Mouse (Mus musculus) kidney, embryonic 14.5 days (tissue): Measurements from ENCODE around the gene Tdrd3. TPM values are rescaled to one million over a fixed set of nuclear protein-coding genes. Genes with fewer than 3 reads are reported as not detected.

Source experiments
- ATAC-seq: fragments of 200-750 bp; cut with Nextera tagmentation; 2 replicates; pipeline ENCODE4 v1.8.0; 2017; ENCODE audit warnings: moderate number of reproducible peaks, mild to moderate bottlenecking, moderate TSS enrichment, moderate library complexity; ENCODE audit not compliant: low FRiP score, low TSS enrichment
- H3K27ac ChIP-seq: fragments of 300-500 bp; sonication (generic); 2 replicates; pipeline ENCODE4 v1.5.1; 2014; ENCODE audit warnings: low read depth, mild to moderate bottlenecking, low read length, moderate library complexity, mixed read lengths
- H3K27me3 ChIP-seq: fragments of 300-500 bp; sonication (generic); 2 replicates; pipeline ENCODE4 v1.6.1; 2014; ENCODE audit warnings: mild to moderate bottlenecking, low read length; ENCODE audit not compliant: control insufficient read depth, insufficient read depth
- H3K36me3 ChIP-seq: fragments of 300-500 bp; sonication (generic); 2 replicates; pipeline ENCODE4 v1.6.1; 2014; ENCODE audit warnings: low read length, mixed read lengths; ENCODE audit not compliant: control insufficient read depth, insufficient read depth
- H3K4me1 ChIP-seq: fragments of 300-500 bp; sonication (generic); 2 replicates; pipeline ENCODE4 v1.6.1; 2014; ENCODE audit warnings: low read length, mixed read lengths; ENCODE audit not compliant: control insufficient read depth, insufficient read depth
- H3K4me2 ChIP-seq: fragments of 300-500 bp; sonication (generic); replicated peaks from 2 replicates; pipeline ENCODE4 v1.6.1; 2014; ENCODE audit warnings: low read depth, mild to moderate bottlenecking, low read length
- H3K4me3 ChIP-seq: fragments of 300-500 bp; sonication (generic); 2 replicates; pipeline ENCODE4 v1.5.1; 2014; ENCODE audit warnings: mild to moderate bottlenecking, low read length
- H3K9ac ChIP-seq: fragments of 300-500 bp; sonication (generic); 2 replicates; pipeline ENCODE4 v1.6.1; 2014; ENCODE audit warnings: low read depth, mild to moderate bottlenecking, low read length, moderate library complexity
- H3K9me3 ChIP-seq: fragments of 300-500 bp; sonication (generic); 2 replicates; pipeline ENCODE4 v1.6.1; 2016; ENCODE audit warnings: low read length; ENCODE audit not compliant: control insufficient read depth
- WGBS: fragments of 180-500 bp; shearing (Covaris S2); extraction: QIAGEN DNeasy Blood & Tissue Kit; methylation state at CpG from one replicate; pipeline ENCODE4 v1.1.7; 2014; 5-methylcytosine and 5-hydroxymethylcytosine counted together
- polyA plus RNA-seq: library from polyadenylated mRNA; unstranded; fragments of >200 nt; fragmentation: Nextera tagmentation; extraction: Ambion mirVana; gene quantifications from 2 replicates; pipeline ENCODE4 v1.2.1, GENCODE M21; 2014

Gene Tdrd3
- polyA plus RNA-seq, 1 experiment from 2014 or later, result 33.6 TPM

DNA sequence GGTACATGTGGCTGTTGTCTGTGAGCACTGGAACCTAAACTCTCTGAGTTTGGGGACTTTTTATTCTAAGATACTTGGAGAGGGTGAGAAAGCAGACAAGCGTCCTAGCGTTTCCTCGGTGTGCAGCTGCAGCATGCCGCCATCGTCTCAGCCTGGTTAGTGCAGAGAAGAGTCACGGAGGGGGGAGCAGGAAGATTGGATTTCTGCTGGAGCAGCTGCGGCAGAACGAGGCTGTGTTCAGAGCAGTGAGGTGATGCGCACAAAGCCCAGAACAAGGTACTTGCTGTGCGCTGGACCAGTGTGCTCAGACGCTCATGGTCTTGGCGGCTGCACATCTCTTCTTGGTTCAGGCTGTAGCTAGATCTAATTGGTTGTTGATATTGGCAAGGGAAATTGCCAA lies 51.1 kb downstream of the Tdrd3 start:
- no peak overlapping the region for H3K9ac ChIP-seq
- no peak overlapping the region for H3K27ac ChIP-seq
- WGBS, result 77% methylated on average over 12 of the region's 12 CpGs
- H3K36me3 ChIP-seq, result no peaks in the 10 kb centered on the region
- no peaks in the 10 kb centered on the region for H3K9me3 ChIP-seq
- H3K4me3 ChIP-seq, result no peak overlapping the region
- H3K4me2 ChIP-seq, result no peak overlapping the region
- H3K27me3 ChIP-seq, result no peaks in the 10 kb centered on the region
- peak; percentile 51; the same call in 1 of the 2 replicates for ATAC-seq
- H3K4me1 ChIP-seq, result no peaks in the 10 kb centered on the region

DNA sequence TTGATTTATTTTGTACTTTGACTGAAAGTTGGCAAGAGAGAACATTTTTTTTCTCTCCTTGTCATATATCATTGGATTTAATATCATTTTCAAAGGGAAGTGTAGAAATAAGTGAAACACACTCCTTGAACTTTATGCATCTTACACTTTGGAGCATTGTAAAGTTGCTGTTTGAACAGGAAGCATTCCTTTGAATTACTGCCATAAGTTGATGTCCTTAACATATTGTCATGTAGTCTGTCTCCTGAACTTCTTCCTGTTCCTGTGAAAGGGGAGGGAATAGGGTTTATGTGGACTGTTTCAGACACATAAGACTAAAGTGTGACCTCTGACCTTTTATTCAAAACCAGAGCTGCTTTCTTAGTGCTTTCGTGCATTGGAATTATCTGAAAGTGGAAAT lies 55.1 kb downstream of the Tdrd3 start:
- no peaks in the 10 kb centered on the region for H3K27me3 ChIP-seq
- peaks cover 14% of the 10 kb centered on the region; the same call in 1 of the 2 replicates for H3K36me3 ChIP-seq
- 70% methylated on average over 1 of the region's 1 CpGs for WGBS
- no peaks in the 10 kb centered on the region for H3K4me1 ChIP-seq
- H3K27ac ChIP-seq, result no peak overlapping the region
- no peak for ATAC-seq
- H3K4me3 ChIP-seq, result no peak overlapping the region
- no peaks in the 10 kb centered on the region for H3K9me3 ChIP-seq
- H3K9ac ChIP-seq, result no peak overlapping the region
- no peak overlapping the region for H3K4me2 ChIP-seq

- H3K9ac ChIP-seq, result no peak overlapping the region
- H3K27ac ChIP-seq, result no peak overlapping the region
- no peak overlapping the region for H3K4me2 ChIP-seq
- no peaks in the 10 kb centered on the region for H3K9me3 ChIP-seq
- H3K4me3 ChIP-seq, result no peak overlapping the region
- no peaks in the 10 kb centered on the region for H3K27me3 ChIP-seq
- no peak for ATAC-seq
- H3K4me1 ChIP-seq, result no peaks in the 10 kb centered on the region
- WGBS, result 62% methylated on average over 2 of the region's 2 CpGs
- H3K36me3 ChIP-seq, result peaks cover 14% of the 10 kb centered on the region; the same call in 1 of the 2 replicates
Measured at GRCm38 (mm10) chr14:87472782-87473181, 56.3 kb downstream of the Tdrd3 start.

DNA sequence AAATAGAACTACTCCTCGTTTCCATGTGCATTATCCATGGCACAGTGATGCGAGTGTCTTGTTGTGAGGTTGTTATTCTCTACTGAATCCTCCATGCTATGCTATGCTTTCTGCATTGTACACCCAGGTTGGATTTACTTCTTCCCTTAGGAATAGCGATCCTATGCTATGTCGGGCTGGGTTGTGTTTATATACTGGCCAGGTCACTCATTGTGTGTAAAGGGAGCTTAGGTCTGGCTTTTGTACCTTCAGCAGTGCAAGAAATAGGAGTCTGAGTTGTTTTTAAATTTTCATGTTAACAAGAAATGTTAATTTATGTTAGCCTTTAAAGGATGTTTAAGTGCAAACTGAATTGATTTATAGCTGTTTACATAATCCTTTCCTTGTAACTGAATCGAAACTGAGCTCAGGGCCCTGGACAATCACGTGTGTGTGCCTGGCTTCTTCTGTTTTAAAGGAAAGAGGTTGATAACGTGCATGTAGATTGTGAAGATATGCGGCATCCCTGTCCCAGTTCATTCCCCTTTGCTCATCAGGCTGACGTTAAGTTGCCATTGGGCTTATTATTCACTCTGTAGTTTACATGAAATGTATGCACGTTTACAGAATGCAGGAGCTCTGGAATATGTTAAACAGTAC lies 59.4 kb downstream of the Tdrd3 start:
- peaks cover 17% of the 10 kb centered on the region for H3K36me3 ChIP-seq
- H3K4me2 ChIP-seq, result no peak overlapping the region
- peak; percentile 20; the same call in 1 of the 2 replicates for ATAC-seq
- 55% methylated on average over 10 of the region's 10 CpGs for WGBS
- H3K4me3 ChIP-seq, result no peak overlapping the region
- no peak overlapping the region for H3K9ac ChIP-seq
- H3K4me1 ChIP-seq, result no peaks in the 10 kb centered on the region
- H3K9me3 ChIP-seq, result no peaks in the 10 kb centered on the region
- no peaks in the 10 kb centered on the region for H3K27me3 ChIP-seq
- H3K27ac ChIP-seq, result no peak overlapping the region

- ATAC-seq, result no peak
- Histone ChIP-seq H3K4me2 (no peak overlapping the region), H3K27ac (no peak overlapping the region), H3K9me3 (no peaks in the 10 kb centered on the region), H3K4me3 (no peak overlapping the region), H3K9ac (no peak overlapping the region), H3K4me1 (no peaks in the 10 kb centered on the region), H3K27me3 (no peaks in the 10 kb centered on the region), H3K36me3 (peaks cover 22% of the 10 kb centered on the region)
- WGBS, result 62% methylated on average over 3 of the region's 3 CpGs
Measured at GRCm38 (mm10) chr14:87478339-87478951, 62.0 kb downstream of the Tdrd3 start.

- 83% methylated on average over 3 of the region's 3 CpGs for WGBS
- H3K27ac ChIP-seq, result no peak overlapping the region
- no peaks in the 10 kb centered on the region for H3K9me3 ChIP-seq
- H3K4me1 ChIP-seq, result no peaks in the 10 kb centered on the region
- H3K27me3 ChIP-seq, result no peaks in the 10 kb centered on the region
- H3K4me2 ChIP-seq, result no peak overlapping the region
- peaks cover 21% of the 10 kb centered on the region; the same call in 1 of the 2 replicates for H3K36me3 ChIP-seq
- H3K4me3 ChIP-seq, result no peak overlapping the region
- no peak for ATAC-seq
- no peak overlapping the region for H3K9ac ChIP-seq
Measured at GRCm38 (mm10) chr14:87485888-87486287, 69.4 kb downstream of the Tdrd3 start.

DNA sequence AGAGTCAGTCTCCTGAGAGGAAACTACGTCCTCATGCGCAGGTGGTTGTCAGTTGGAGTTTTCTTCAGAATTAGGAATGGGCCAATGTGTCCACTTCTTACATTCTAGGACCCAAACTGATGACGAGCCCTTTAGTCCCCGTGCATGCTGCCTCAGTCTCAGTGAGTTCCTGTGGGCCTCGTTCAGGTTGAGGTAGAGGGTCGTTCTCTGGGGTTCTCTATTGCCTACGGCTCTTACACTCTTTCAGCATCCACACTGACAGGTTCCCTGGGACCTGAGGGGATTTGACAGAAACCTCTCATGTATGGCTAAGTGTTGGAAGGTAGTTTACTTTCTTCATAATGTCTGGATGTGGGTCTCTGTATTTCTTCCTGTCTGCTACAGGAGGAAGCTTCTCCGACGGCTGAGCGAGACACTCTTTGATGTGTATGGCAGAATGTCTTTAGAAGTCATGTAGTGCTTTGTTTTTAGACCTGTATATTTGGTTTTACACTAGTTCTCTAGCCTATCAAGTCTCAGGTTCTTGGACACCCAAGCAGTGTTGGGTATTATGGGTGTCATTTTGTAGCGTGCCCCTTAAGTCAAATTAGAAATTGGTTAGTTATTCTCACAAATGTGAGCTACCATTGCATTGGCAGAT lies 81.6 kb downstream of the Tdrd3 start:
- no peak for ATAC-seq
- no peaks in the 10 kb centered on the region for H3K4me1 ChIP-seq

DNA sequence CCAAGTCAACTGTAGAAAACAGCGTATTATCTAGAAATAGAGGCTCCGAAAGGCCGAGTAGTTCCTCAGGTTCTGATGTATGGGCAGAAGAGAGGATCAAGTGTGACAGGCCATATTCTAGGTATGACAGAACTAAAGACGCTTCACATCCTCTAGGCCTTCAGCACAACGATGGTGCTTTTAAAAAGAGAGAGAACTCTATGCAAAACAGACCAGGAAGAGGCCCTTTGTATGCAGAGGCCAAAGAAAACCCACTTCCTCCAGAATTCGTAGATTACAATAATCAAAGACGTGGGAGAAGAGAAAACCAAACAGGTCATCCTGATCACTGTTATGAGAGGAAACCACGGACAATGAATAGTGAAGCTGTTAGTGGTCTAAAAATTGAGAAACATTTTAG lies 89.5 kb downstream of the Tdrd3 start:
- peaks cover 15% of the 10 kb centered on the region for H3K36me3 ChIP-seq
- H3K9me3 ChIP-seq, result no peaks in the 10 kb centered on the region
- H3K27me3 ChIP-seq, result no peaks in the 10 kb centered on the region
- ATAC-seq, result no peak
- H3K27ac ChIP-seq, result no peak overlapping the region
- no peak overlapping the region for H3K4me2 ChIP-seq
- 92% methylated on average over 8 of the region's 8 CpGs for WGBS
- H3K4me1 ChIP-seq, result no peaks in the 10 kb centered on the region
- H3K9ac ChIP-seq, result no peak overlapping the region
- H3K4me3 ChIP-seq, result no peak overlapping the region

More for the DNA sequence above, 81.6 kb downstream of the Tdrd3 start:
- Histone ChIP-seq H3K27me3 (no peaks in the 10 kb centered on the region), H3K4me2 (no peak overlapping the region), H3K4me3 (no peak overlapping the region), H3K9me3 (no peaks in the 10 kb centered on the region), H3K9ac (no peak overlapping the region), H3K27ac (no peak overlapping the region), H3K36me3 (no peaks in the 10 kb centered on the region)
- 96% methylated on average over 11 of the region's 11 CpGs for WGBS

DNA sequence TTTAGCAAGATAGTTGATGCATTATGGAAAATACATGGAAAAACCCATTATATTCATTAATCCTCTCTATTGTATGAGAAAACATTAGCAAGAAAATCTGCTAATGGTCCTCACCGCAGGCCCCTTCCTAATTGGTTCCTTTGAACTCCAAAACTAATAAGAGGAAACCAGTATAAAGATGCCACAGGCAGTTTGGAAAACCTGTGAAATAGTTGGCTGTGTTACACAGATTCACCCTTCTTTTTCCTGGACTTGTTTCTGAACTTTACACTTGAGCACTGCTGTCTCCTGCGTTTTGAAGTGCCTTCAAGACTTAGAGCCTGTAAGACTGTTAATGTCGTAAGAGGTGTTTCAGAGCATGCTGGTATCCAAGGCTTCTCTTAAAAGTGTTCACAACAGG lies 98.8 kb downstream of the Tdrd3 start:
- no peak overlapping the region for H3K4me2 ChIP-seq
- no peaks in the 10 kb centered on the region for H3K9me3 ChIP-seq
- no peaks in the 10 kb centered on the region for H3K4me1 ChIP-seq
- no peak overlapping the region for H3K4me3 ChIP-seq
- 80% methylated on average over 3 of the region's 3 CpGs for WGBS
- ATAC-seq, result no peak
- no peak overlapping the region for H3K9ac ChIP-seq
- no peaks in the 10 kb centered on the region for H3K27me3 ChIP-seq
- H3K36me3 ChIP-seq, result peaks cover 9% of the 10 kb centered on the region; the same call in 1 of the 2 replicates
- no peak overlapping the region for H3K27ac ChIP-seq
